Mouse (Mus musculus): ENCODE results near the gene 4930412O13Rik. TPM values are rescaled to one million over a fixed set of nuclear protein-coding genes. Genes with fewer than 3 reads are reported as not detected.

Gene 4930412O13Rik
- polyA plus RNA-seq, 1 experiment from 2014 or later: 0.29 TPM

- 0% methylated on average over 18 of the region's 19 CpGs for WGBS
- Histone ChIP-seq H3K36me3 (ENCODE audit: control insufficient read depth, insufficient read depth, low read length) (no peaks in the 10 kb centered on the region), H3K27me3 (replicated peaks; ENCODE audit: control insufficient read depth, insufficient read depth, low read length) (peaks cover 89% of the 10 kb centered on the region), H3K9ac (ENCODE audit: low read depth, low read length) (peak overlapping the region; percentile 67), H3K27ac (replicated peaks; ENCODE audit: low read depth, low read length) (peak overlapping the region; percentile 65), H3K4me2 (ENCODE audit: low read depth, low read length) (peak overlapping the region; percentile 77), H3K4me3 (ENCODE audit: low read depth, low read length) (peak overlapping the region; percentile 48), H3K9me3 (ENCODE audit: control insufficient read depth, low read length) (no peaks in the 10 kb centered on the region), H3K4me1 (ENCODE audit: control insufficient read depth, insufficient read depth, low read length) (peaks cover 26% of the 10 kb centered on the region; the same call in 1 of the 2 replicates)
- DNase-seq (ENCODE audit: low spot score) (no peak), ATAC-seq (ENCODE audit: low read depth) (no peak)
These were observed 3.0 kb upstream of the 4930412O13Rik start for GRCm38 (mm10) chr2:9877966-9878563.

DNA sequence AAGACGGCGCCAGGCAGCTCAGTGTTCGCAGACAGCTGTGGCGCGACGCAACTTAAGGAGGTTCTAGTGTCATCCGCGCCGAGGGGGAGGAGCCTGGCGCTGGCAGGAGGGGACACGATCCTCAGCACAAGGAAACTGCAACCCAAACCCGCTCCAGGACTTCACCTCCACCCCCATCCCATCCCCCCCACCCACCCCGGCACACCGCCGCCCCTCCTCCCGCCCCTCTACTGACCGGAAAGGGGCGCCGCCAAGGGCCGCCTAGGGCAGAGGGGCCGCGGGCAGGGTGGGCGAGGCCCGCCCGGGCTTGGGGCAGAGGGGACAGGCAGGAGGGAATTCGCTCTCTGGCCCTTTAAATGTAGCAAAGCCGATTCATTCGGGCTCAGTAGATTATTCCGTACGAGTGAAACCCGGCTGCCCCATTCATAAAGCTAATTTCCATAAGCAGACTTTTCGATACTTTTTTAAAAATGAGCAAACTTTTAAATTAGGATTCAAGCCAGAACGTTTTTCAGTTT, 2.4 kb upstream of the 4930412O13Rik start:
- peak overlapping the region; percentile 65 for H3K27ac ChIP-seq (replicated peaks; ENCODE audit: low read depth, low read length)
- DNase-seq (ENCODE audit: low spot score) (peak; percentile 88), ATAC-seq (ENCODE audit: low read depth) (peak; percentile 27)
- H3K4me2 ChIP-seq (ENCODE audit: low read depth, low read length): peak overlapping the region; percentile 77
- under 1% methylated on average over 28 of the region's 33 CpGs for WGBS
- H3K9ac ChIP-seq (ENCODE audit: low read depth, low read length): peak overlapping the region; percentile 55
- peaks cover 88% of the 10 kb centered on the region for H3K27me3 ChIP-seq (replicated peaks; ENCODE audit: control insufficient read depth, insufficient read depth, low read length)
- peak overlapping the region; percentile 48 for H3K4me3 ChIP-seq (ENCODE audit: low read depth, low read length)
- H3K9me3 ChIP-seq (ENCODE audit: control insufficient read depth, low read length): no peaks in the 10 kb centered on the region
- no peaks in the 10 kb centered on the region for H3K36me3 ChIP-seq (ENCODE audit: control insufficient read depth, insufficient read depth, low read length)
- H3K4me1 ChIP-seq (ENCODE audit: control insufficient read depth, insufficient read depth, low read length): peaks cover 27% of the 10 kb centered on the region; the same call in 1 of the 2 replicates

DNA sequence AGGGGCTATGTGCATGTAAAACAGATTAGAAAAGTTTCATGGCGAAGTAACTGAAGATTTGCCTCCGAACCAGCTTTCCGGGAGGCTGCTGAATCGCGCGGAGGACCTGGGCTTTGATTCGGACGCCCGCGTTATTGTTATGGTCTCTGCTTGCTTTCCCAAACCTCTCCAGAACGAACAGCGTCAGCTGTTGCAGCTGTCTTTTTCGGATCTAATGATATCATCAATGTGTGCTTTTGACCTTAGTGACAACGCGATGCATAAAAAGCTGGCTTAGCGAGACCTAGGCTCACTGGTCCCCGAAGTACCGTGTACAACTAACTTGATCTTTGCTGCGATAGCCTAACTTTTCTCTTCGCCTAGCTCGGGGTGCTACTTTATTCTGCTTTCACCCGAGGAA, 2.0 kb upstream of the 4930412O13Rik start:
- peak overlapping the region; percentile 77 for H3K4me2 ChIP-seq (ENCODE audit: low read depth, low read length)
- 0% methylated on average over 22 of the region's 22 CpGs for WGBS
- H3K9ac ChIP-seq (ENCODE audit: low read depth, low read length): peak overlapping the region; percentile 55
- peaks cover 27% of the 10 kb centered on the region; the same call in 1 of the 2 replicates for H3K4me1 ChIP-seq (ENCODE audit: control insufficient read depth, insufficient read depth, low read length)
- H3K27ac ChIP-seq (replicated peaks; ENCODE audit: low read depth, low read length): peak overlapping the region; percentile 65
- no peaks in the 10 kb centered on the region for H3K9me3 ChIP-seq (ENCODE audit: control insufficient read depth, low read length)
- peaks cover 88% of the 10 kb centered on the region for H3K27me3 ChIP-seq (replicated peaks; ENCODE audit: control insufficient read depth, insufficient read depth, low read length)
- no peaks in the 10 kb centered on the region for H3K36me3 ChIP-seq (ENCODE audit: control insufficient read depth, insufficient read depth, low read length)
- peak; percentile 8; the same call in 1 of the 2 replicates for ATAC-seq (ENCODE audit: low read depth)
- DNase-seq (ENCODE audit: low spot score): no peak
- H3K4me3 ChIP-seq (ENCODE audit: low read depth, low read length): peak overlapping the region; percentile 48

DNA sequence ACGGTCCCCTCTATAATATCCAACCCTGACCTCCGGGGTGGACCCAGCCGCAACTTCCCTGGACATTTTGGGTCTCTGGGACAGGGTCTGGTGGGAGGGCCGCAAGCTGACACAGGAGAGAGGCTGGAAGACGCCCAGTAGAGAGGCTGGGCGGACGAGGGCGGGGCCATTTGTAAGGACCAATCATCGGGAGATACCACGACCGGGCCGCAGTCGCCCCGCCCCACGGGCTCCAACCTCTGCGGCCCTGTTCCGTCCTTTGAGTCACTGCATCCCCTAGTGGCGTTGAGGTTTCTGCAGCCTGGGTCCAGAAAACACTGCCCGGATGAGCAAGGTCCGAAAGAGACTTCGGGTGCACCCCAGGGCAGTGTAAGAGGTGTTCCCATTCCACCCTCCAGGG, 1.6 kb upstream of the 4930412O13Rik start:
- Histone ChIP-seq H3K4me2 (ENCODE audit: low read depth, low read length) (peak overlapping the region; percentile 77), H3K27ac (replicated peaks; ENCODE audit: low read depth, low read length) (peak overlapping the region; percentile 65; the same call in 1 of the 2 replicates), H3K9me3 (ENCODE audit: control insufficient read depth, low read length) (no peaks in the 10 kb centered on the region), H3K9ac (ENCODE audit: low read depth, low read length) (peak overlapping the region; percentile 55), H3K4me1 (ENCODE audit: control insufficient read depth, insufficient read depth, low read length) (peaks cover 27% of the 10 kb centered on the region; the same call in 1 of the 2 replicates), H3K36me3 (ENCODE audit: control insufficient read depth, insufficient read depth, low read length) (no peaks in the 10 kb centered on the region), H3K27me3 (replicated peaks; ENCODE audit: control insufficient read depth, insufficient read depth, low read length) (peaks cover 88% of the 10 kb centered on the region), H3K4me3 (ENCODE audit: low read depth, low read length) (peak overlapping the region; percentile 48)
- ATAC-seq (ENCODE audit: low read depth): peak; percentile 95
- 0% methylated on average over 21 of the region's 21 CpGs for WGBS
- peak; percentile 97 for DNase-seq (ENCODE audit: low spot score)

DNA sequence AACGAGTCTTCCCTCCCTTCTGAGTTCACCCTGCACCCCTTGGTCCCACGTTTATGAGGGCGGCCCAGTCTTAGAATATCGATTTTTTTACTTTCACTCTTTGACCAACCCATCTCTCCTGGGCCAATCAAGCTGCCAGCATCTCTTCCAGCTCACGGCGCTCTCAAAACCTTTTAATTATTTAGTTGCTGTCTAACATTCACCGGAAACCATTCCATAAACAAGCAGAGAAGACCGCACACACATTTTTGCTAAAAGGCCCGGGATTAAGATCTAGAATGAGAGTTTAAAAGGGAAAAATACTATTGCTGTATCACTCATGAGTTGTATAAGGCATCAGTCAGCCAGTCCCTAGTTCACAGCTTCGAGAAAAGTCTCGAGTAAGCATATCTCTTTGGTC, 781 bp upstream of the 4930412O13Rik start:
- Histone ChIP-seq H3K4me2 (ENCODE audit: low read depth, low read length) (peak overlapping the region; percentile 77), H3K9me3 (ENCODE audit: control insufficient read depth, low read length) (no peaks in the 10 kb centered on the region), H3K36me3 (ENCODE audit: control insufficient read depth, insufficient read depth, low read length) (no peaks in the 10 kb centered on the region), H3K4me1 (ENCODE audit: control insufficient read depth, insufficient read depth, low read length) (peaks cover 27% of the 10 kb centered on the region; the same call in 1 of the 2 replicates), H3K4me3 (ENCODE audit: low read depth, low read length) (peak overlapping the region; percentile 48), H3K27me3 (replicated peaks; ENCODE audit: control insufficient read depth, insufficient read depth, low read length) (peaks cover 88% of the 10 kb centered on the region), H3K9ac (ENCODE audit: low read depth, low read length) (no peak overlapping the region), H3K27ac (replicated peaks; ENCODE audit: low read depth, low read length) (no peak overlapping the region)
- no peak for ATAC-seq (ENCODE audit: low read depth)
- WGBS: 8% methylated on average over 11 of the region's 11 CpGs
- DNase-seq (ENCODE audit: low spot score): no peak

GRCm38 (mm10) chr2:9881611-9882023, 565 bp downstream of the 4930412O13Rik start:
- Histone ChIP-seq H3K36me3 (ENCODE audit: control insufficient read depth, insufficient read depth, low read length) (no peaks in the 10 kb centered on the region), H3K4me3 (ENCODE audit: low read depth, low read length) (peak overlapping the region; percentile 39), H3K27me3 (replicated peaks; ENCODE audit: control insufficient read depth, insufficient read depth, low read length) (peaks cover 88% of the 10 kb centered on the region), H3K4me2 (ENCODE audit: low read depth, low read length) (peak overlapping the region; percentile 77), H3K27ac (replicated peaks; ENCODE audit: low read depth, low read length) (peak overlapping the region; percentile 61), H3K4me1 (ENCODE audit: control insufficient read depth, insufficient read depth, low read length) (peaks cover 27% of the 10 kb centered on the region; the same call in 1 of the 2 replicates), H3K9me3 (ENCODE audit: control insufficient read depth, low read length) (no peaks in the 10 kb centered on the region), H3K9ac (ENCODE audit: low read depth, low read length) (peak overlapping the region; percentile 56)
- 0% methylated on average over 12 of the region's 13 CpGs for WGBS
- DNase-seq (ENCODE audit: low spot score) (no peak), ATAC-seq (ENCODE audit: low read depth) (no peak)

DNA sequence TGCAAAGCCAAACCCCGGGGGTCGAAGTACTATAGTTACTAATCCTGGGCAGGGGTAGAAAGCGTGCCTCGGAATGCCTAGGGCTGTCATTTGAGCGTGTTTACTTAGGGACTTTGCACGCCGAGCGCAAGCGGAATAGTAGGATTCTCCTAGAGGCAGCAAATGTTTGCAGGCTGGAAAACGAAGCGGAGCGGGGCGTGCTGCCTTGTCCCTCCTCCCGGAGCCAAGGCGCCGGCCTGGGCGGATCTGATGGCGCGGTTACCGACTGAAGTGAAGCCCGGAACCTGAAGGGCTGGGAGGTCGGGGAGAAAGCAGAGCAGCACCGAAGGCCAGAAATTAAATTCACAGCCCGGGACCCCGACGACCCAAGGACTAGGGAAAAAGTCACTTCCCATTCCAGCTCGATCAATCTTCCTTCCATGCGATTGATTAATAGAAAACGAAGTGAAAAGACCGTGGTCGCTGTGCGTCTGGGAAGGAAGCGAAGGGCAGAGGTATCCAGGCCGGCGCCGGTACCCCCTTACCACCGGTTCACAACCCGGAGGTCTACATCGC, 1.4 kb downstream of the 4930412O13Rik start:
- Histone ChIP-seq H3K9ac (ENCODE audit: low read depth, low read length) (peak overlapping the region; percentile 55), H3K4me2 (ENCODE audit: low read depth, low read length) (peak overlapping the region; percentile 77), H3K27ac (replicated peaks; ENCODE audit: low read depth, low read length) (no peak overlapping the region; the same call in 1 of the 2 replicates), H3K4me3 (ENCODE audit: low read depth, low read length) (peak overlapping the region; percentile 39), H3K4me1 (ENCODE audit: control insufficient read depth, insufficient read depth, low read length) (peaks cover 20% of the 10 kb centered on the region; the same call in 1 of the 2 replicates), H3K36me3 (ENCODE audit: control insufficient read depth, insufficient read depth, low read length) (no peaks in the 10 kb centered on the region), H3K9me3 (ENCODE audit: control insufficient read depth, low read length) (no peaks in the 10 kb centered on the region), H3K27me3 (replicated peaks; ENCODE audit: control insufficient read depth, insufficient read depth, low read length) (peaks cover 88% of the 10 kb centered on the region)
- ATAC-seq (ENCODE audit: low read depth): no peak
- DNase-seq (ENCODE audit: low spot score): peak; percentile 79
- under 1% methylated on average over 39 of the region's 39 CpGs for WGBS

GRCm38 (mm10) chr2:9882926-9883802, 2.1 kb downstream of the 4930412O13Rik start:
- Histone ChIP-seq H3K4me1 (ENCODE audit: control insufficient read depth, insufficient read depth, low read length) (peaks cover 20% of the 10 kb centered on the region; the same call in 1 of the 2 replicates), H3K27ac (replicated peaks; ENCODE audit: low read depth, low read length) (no peak overlapping the region), H3K9me3 (ENCODE audit: control insufficient read depth, low read length) (no peaks in the 10 kb centered on the region), H3K27me3 (replicated peaks; ENCODE audit: control insufficient read depth, insufficient read depth, low read length) (peaks cover 91% of the 10 kb centered on the region), H3K36me3 (ENCODE audit: control insufficient read depth, insufficient read depth, low read length) (no peaks in the 10 kb centered on the region), H3K4me2 (ENCODE audit: low read depth, low read length) (peak overlapping the region; percentile 77), H3K9ac (ENCODE audit: low read depth, low read length) (peak overlapping the region; percentile 55), H3K4me3 (ENCODE audit: low read depth, low read length) (peak overlapping the region; percentile 39)
- no peak for ATAC-seq (ENCODE audit: low read depth)
- under 1% methylated on average over 43 of the region's 43 CpGs for WGBS
- DNase-seq (ENCODE audit: low spot score): no peak

All from embryonic facial prominence, embryonic 14.5 days (tissue).